Mouse (Mus musculus) CH12.LX (cell line): ENCODE results near the gene Tnnt2. TPM values are rescaled to one million over a fixed set of nuclear protein-coding genes. Genes with fewer than 3 reads are reported as not detected.

Experiments
- DNase-seq: peaks from one replicate; pipeline ENCODE4 v3.0.0-alpha.2; 2013; ENCODE audit errors: extremely low read depth
- H3K27ac ChIP-seq: 2 replicates; pipeline ENCODE4 v1.5.1; 2012; ENCODE audit warnings: low read depth, mild to moderate bottlenecking, control low read depth, moderate library complexity; ENCODE audit not compliant: insufficient read depth
- H3K27me3 ChIP-seq: replicated peaks from 2 replicates; pipeline ENCODE3; 2012; ENCODE audit warnings: inconsistent platforms
- H3K36me3 ChIP-seq, 2 experiments: replicated peaks in 1 of 2; 2 replicates each; pipeline versions ENCODE3 to v1.6.1; 2012; ENCODE audit warnings: inconsistent platforms in 1 of 2, low read length in 1 of 2, mild to moderate bottlenecking in 1 of 2, mixed read lengths in 1 of 2, moderate library complexity in 1 of 2; ENCODE audit not compliant: control insufficient read depth in 1 of 2, insufficient read depth in 1 of 2
- H3K4me1 ChIP-seq, 2 experiments: 2 replicates each; pipeline ENCODE4 v1.6.1; 2012; ENCODE audit warnings: inconsistent platforms in 1 of 2, moderate library complexity in 1 of 2; ENCODE audit not compliant: insufficient read depth in 2 of 2, control insufficient read depth in 1 of 2
- H3K4me2 ChIP-seq: 2 replicates; pipeline ENCODE4 v1.6.1; 2012; ENCODE audit warnings: low read depth, mild to moderate bottlenecking, control low read depth; ENCODE audit not compliant: poor library complexity, insufficient read depth, severe bottlenecking
- H3K4me3 ChIP-seq, 3 experiments: fragments of 150-350 bp in 1 of 3; sonication (generic) in 1 of 3; replicated peaks in 1 of 3; 2 replicates each; pipeline versions ENCODE3 to v1.5.1; 2011 to 2012; ENCODE audit warnings: low read depth in 2 of 3, low read length in 2 of 3, mild to moderate bottlenecking in 2 of 3, moderate library complexity in 2 of 3, control low read depth in 1 of 3, improper control_type of control experiment in 1 of 3, inconsistent platforms in 1 of 3, mixed read lengths in 1 of 3; ENCODE audit not compliant: poor library complexity in 1 of 3
- H3K79me2 ChIP-seq: replicated peaks from 2 replicates; pipeline ENCODE4 v1.6.1; 2012; ENCODE audit warnings: mild to moderate bottlenecking, moderate library complexity; ENCODE audit not compliant: control insufficient read depth, poor library complexity, insufficient read depth, severe bottlenecking; ENCODE audit errors: extremely low read depth
- H3K9ac ChIP-seq: 2 replicates; pipeline ENCODE4 v1.6.1; 2012; ENCODE audit warnings: low read depth, mild to moderate bottlenecking, control low read depth, moderate library complexity; ENCODE audit not compliant: insufficient read depth
- H3K9me3 ChIP-seq: replicated peaks from 2 replicates; pipeline ENCODE3; 2012; ENCODE audit warnings: low read length, inconsistent platforms, mixed read lengths
- BHLHE40 ChIP-seq: IDR thresholded peaks from 2 replicates; pipeline ENCODE4 v1.6.1; 2011; ENCODE audit warnings: mild to moderate bottlenecking, low read depth, low read length, improper control_type of control experiment
- CHD1 ChIP-seq: IDR thresholded peaks from 2 replicates; pipeline ENCODE4 v1.6.1; 2012; ENCODE audit warnings: low read depth, low read length, improper control_type of control experiment, inconsistent platforms
- CHD2 ChIP-seq: IDR thresholded peaks from 2 replicates; pipeline ENCODE4 v1.6.1; 2011; ENCODE audit warnings: low read length, improper control_type of control experiment
- CTCF ChIP-seq, 2 experiments: IDR thresholded peaks in 1 of 2; conservative IDR thresholded peaks in 1 of 2; 2 replicates each; pipeline ENCODE4 v1.5.1; 2011 to 2012; ENCODE audit warnings: low read depth in 2 of 2, low read length in 2 of 2, improper control_type of control experiment in 1 of 2, inconsistent platforms in 1 of 2, mild to moderate bottlenecking in 1 of 2, moderate library complexity in 1 of 2
- E2F4 ChIP-seq: IDR thresholded peaks from 2 replicates; pipeline ENCODE4 v1.6.1; 2011; ENCODE audit warnings: low read depth, low read length, improper control_type of control experiment; ENCODE audit not compliant: insufficient replicate concordance
- ELF1 ChIP-seq: IDR thresholded peaks from 2 replicates; pipeline ENCODE4 v1.6.1; 2014; ENCODE audit warnings: low read depth, mild to moderate bottlenecking, inconsistent platforms, low read length, improper control_type of control experiment
- ETS1 ChIP-seq: conservative IDR thresholded peaks from 2 replicates; pipeline ENCODE4 v1.6.1; 2012; ENCODE audit warnings: low read depth, mild to moderate bottlenecking, inconsistent platforms, low read length, improper control_type of control experiment, moderate library complexity
- KAT2A ChIP-seq: IDR thresholded peaks from 2 replicates; pipeline ENCODE4 v1.6.1; 2012; ENCODE audit warnings: low read length, improper control_type of control experiment, inconsistent platforms; ENCODE audit not compliant: insufficient replicate concordance
- MAZ ChIP-seq: IDR thresholded peaks from 2 replicates; pipeline ENCODE4 v1.6.1; 2012; ENCODE audit warnings: low read depth, mild to moderate bottlenecking, inconsistent platforms, low read length, improper control_type of control experiment, moderate library complexity
- MEF2A ChIP-seq: IDR thresholded peaks from 2 replicates; pipeline ENCODE4 v1.6.1; 2014; ENCODE audit warnings: low read depth, mild to moderate bottlenecking, inconsistent platforms, low read length, improper control_type of control experiment, borderline replicate concordance
- RAD21 ChIP-seq: IDR thresholded peaks from 2 replicates; pipeline ENCODE4 v1.6.1; 2011; ENCODE audit warnings: low read depth, mild to moderate bottlenecking, low read length, improper control_type of control experiment, moderate library complexity
- TCF12 ChIP-seq: IDR thresholded peaks from 2 replicates; pipeline ENCODE4 v1.6.1; 2014; ENCODE audit warnings: low read depth, mild to moderate bottlenecking, inconsistent platforms, low read length, improper control_type of control experiment
- USF1 ChIP-seq: IDR thresholded peaks from 2 replicates; pipeline ENCODE4 v1.6.1; 2014; ENCODE audit warnings: low read depth, mild to moderate bottlenecking, inconsistent platforms, low read length, improper control_type of control experiment
- ZMIZ1 ChIP-seq: IDR thresholded peaks from 2 replicates; pipeline ENCODE4 v1.6.1; 2012; ENCODE audit warnings: low read depth, mild to moderate bottlenecking, inconsistent platforms, low read length, improper control_type of control experiment
- dilution Hi-C: fragments of 300-500 bp; cut with MboI; formaldehyde crosslinking; loops from 2 replicates; pipeline ENCODE4 v1.14.3; 2020; ENCODE audit warnings: low sequenced_read_pairs; ENCODE audit not compliant: extremely low pct_unique_long_range_greater_than_20kb, extremely low pct_ligation_motif_present
- in situ Hi-C: fragments of 300-500 bp; cut with MboI; formaldehyde crosslinking; loops from 3 replicates; pipeline ENCODE4 v1.14.3; 2019; ENCODE audit warnings: low sequenced_read_pairs, low pct_ligation_motif_present, low pct_unique_long_range_greater_than_20kb, mixed read lengths
- polyA plus RNA-seq: library from polyadenylated mRNA; unstranded; fragments of >175 nt; gene quantifications from 2 replicates; pipeline ENCODE4 v1.2.1, GENCODE M21; 2012; ENCODE audit warnings: low read depth; ENCODE audit not compliant: insufficient read length
- total RNA-seq, 2 experiments: library from RNA; depleted of rRNA; stranded (reverse); fragments of 300-350 nt in 1 of 2; fragments of >200 nt in 1 of 2; gene quantifications; 2 replicates each; pipeline ENCODE4 v1.2.3; 2012 to 2014

Tnnt2 gene
- total and polyA plus RNA-seq, 3 experiments = 3.6 to 31.1 (median 8.6) TPM

- no peaks in the 10 kb centered on the region for H3K79me2 ChIP-seq
- H3K36me3 ChIP-seq = no peaks in the 10 kb centered on the region
- peaks cover 5% of the 10 kb centered on the region for H3K27me3 ChIP-seq
- H3K4me3 ChIP-seq = no peak overlapping the region
- in situ Hi-C loops = no loop called here
- dilution Hi-C loops = no loop called here
- peaks cover 7% of the 10 kb centered on the region for H3K9me3 ChIP-seq
- TF ChIP-seq USF1 (no peak), BHLHE40 (no peak), ELF1 (no peak), CTCF (conservative IDR thresholded peaks at IDR 0.05 in 1 of 2, IDR thresholded peaks at IDR 0.05 in 1 of 2; ENCODE audit: low read depth in 2 of 2, low read length in 2 of 2) (no peak), TCF12 (peak; percentile 12; the same call in 1 of the 2 replicates), ZMIZ1 (no peak), KAT2A (no peak), RAD21 (no peak), E2F4 (no peak), MAZ (no peak), MEF2A (no peak), ETS1 (peak; percentile 43)
- TF ChIP-seq, all 38 proteins: peak for 2
- no peak overlapping the region for H3K9ac ChIP-seq
- peaks cover 13 to 53% of the 10 kb centered on the region in 2 experiments for H3K4me1 ChIP-seq
- peak; percentile 41 for DNase-seq
- no peak overlapping the region for H3K27ac ChIP-seq
- no peak overlapping the region for H3K4me2 ChIP-seq
Measured at GRCm38 (mm10) chr1:135813687-135814395, 22.3 kb upstream of the Tnnt2 start.

GRCm38 (mm10) chr1:135814531-135814930 lies 21.6 kb upstream of the Tnnt2 start:
- no peak overlapping the region for H3K9ac ChIP-seq
- no peaks in the 10 kb centered on the region for H3K79me2 ChIP-seq
- dilution Hi-C loops = no loop called here
- H3K4me1 ChIP-seq = peaks cover 13 to 53% of the 10 kb centered on the region in 2 experiments
- no peaks in the 10 kb centered on the region for H3K36me3 ChIP-seq
- H3K27ac ChIP-seq = no peak overlapping the region
- peaks cover 3% of the 10 kb centered on the region for H3K27me3 ChIP-seq
- H3K9me3 ChIP-seq = peaks cover 9% of the 10 kb centered on the region
- no peak for DNase-seq
- TF ChIP-seq CHD2 (no peak), E2F4 (no peak), CHD1 (no peak)
- TF ChIP-seq, all 38 proteins: peak for 0
- no peak overlapping the region for H3K4me2 ChIP-seq
- in situ Hi-C loops = no loop called here
- H3K4me3 ChIP-seq = no peak overlapping the region
